Mouse (Mus musculus): ENCODE data around the gene Grid1.

Grid1 gene

GRCm38 (mm10) chr14:34917111-34917510 lies 97.2 kb downstream of the Grid1 start:
- DNase-seq (ENCODE audit: low read depth), result no peak

GRCm38 (mm10) chr14:34919221-34919620 lies 99.3 kb downstream of the Grid1 start:
- DNase-seq (ENCODE audit: low read depth), result no peak

- DNase-seq (ENCODE audit: low read depth), result no peak
Observed at GRCm38 (mm10) chr14:34921265-34921664, 101.4 kb downstream of the Grid1 start.

GRCm38 (mm10) chr14:34925021-34925420 lies 105.1 kb downstream of the Grid1 start:
- DNase-seq (ENCODE audit: low read depth), result no peak

GRCm38 (mm10) chr14:34930040-34930719 lies 110.3 kb downstream of the Grid1 start:
- DNase-seq (ENCODE audit: low read depth), result no peak

- DNase-seq (ENCODE audit: low read depth), result no peak
Observed at GRCm38 (mm10) chr14:34933197-34933596, 113.3 kb downstream of the Grid1 start.

- DNase-seq (ENCODE audit: low read depth), result no peak
Observed at GRCm38 (mm10) chr14:34936192-34936770, 116.4 kb downstream of the Grid1 start.

- no peak for DNase-seq (ENCODE audit: low read depth)
Observed at GRCm38 (mm10) chr14:34944390-34944979, 124.6 kb downstream of the Grid1 start.

GRCm38 (mm10) chr14:34945471-34946313 lies 125.8 kb downstream of the Grid1 start:
- no peak for DNase-seq (ENCODE audit: low read depth)

GRCm38 (mm10) chr14:34946314-34946583 lies 126.3 kb downstream of the Grid1 start:
- DNase-seq (ENCODE audit: low read depth), result no peak

GRCm38 (mm10) chr14:34948249-34948648 lies 128.3 kb downstream of the Grid1 start:
- no peak for DNase-seq (ENCODE audit: low read depth)

GRCm38 (mm10) chr14:34952311-34952710 lies 132.4 kb downstream of the Grid1 start:
- no peak for DNase-seq (ENCODE audit: low read depth)

- DNase-seq (ENCODE audit: low read depth), result no peak
Observed at GRCm38 (mm10) chr14:34953566-34953965, 133.7 kb downstream of the Grid1 start.

GRCm38 (mm10) chr14:34955689-34956088 lies 135.8 kb downstream of the Grid1 start:
- no peak for DNase-seq (ENCODE audit: low read depth)

GRCm38 (mm10) chr14:34960227-34960626 lies 140.3 kb downstream of the Grid1 start:
- DNase-seq (ENCODE audit: low read depth), result no peak

- no peak for DNase-seq (ENCODE audit: low read depth)
Observed at GRCm38 (mm10) chr14:34963616-34964168, 143.8 kb downstream of the Grid1 start.

- DNase-seq (ENCODE audit: low read depth), result no peak
Observed at GRCm38 (mm10) chr14:34969102-34969819, 149.4 kb downstream of the Grid1 start.

- no peak for DNase-seq (ENCODE audit: low read depth)
Observed at GRCm38 (mm10) chr14:34972930-34973329, 153.0 kb downstream of the Grid1 start.

GRCm38 (mm10) chr14:34980756-34981155 lies 160.8 kb downstream of the Grid1 start:
- no peak for DNase-seq (ENCODE audit: low read depth)

- no peak for DNase-seq (ENCODE audit: low read depth)
Observed at GRCm38 (mm10) chr14:34989131-34989530, 169.2 kb downstream of the Grid1 start.

- no peak for DNase-seq (ENCODE audit: low read depth)
Observed at GRCm38 (mm10) chr14:35006736-35007135, 186.8 kb downstream of the Grid1 start.

- no peak for DNase-seq (ENCODE audit: low read depth)
Observed at GRCm38 (mm10) chr14:35008674-35009073, 188.8 kb downstream of the Grid1 start.

Measured in naive thymus-derived CD4-positive, alpha-beta T cell, adult 2 months (primary cell).